Mouse (Mus musculus): ENCODE results near the gene Scpep1. TPM values are rescaled to one million over a fixed set of nuclear protein-coding genes. Genes with fewer than 3 reads are reported as not detected.
"Not testable (repeated sequence)": the region's sequence is repeated elsewhere in the genome, so short reads cannot be mapped to it uniquely, and the experiment has no call there.

The Scpep1 gene
- polyA plus RNA-seq, 1 experiment from 2014 or later = 168 TPM

- no peak for ATAC-seq
- Histone ChIP-seq H3K27ac (ENCODE audit: low read length) (no peak overlapping the region), H3K9me3 (ENCODE audit: control insufficient read depth, low read length) (no peaks in the 10 kb centered on the region), H3K4me2 (ENCODE audit: low read depth, low read length) (no peak overlapping the region), H3K9ac (ENCODE audit: low read depth, low read length) (no peak overlapping the region), H3K4me1 (ENCODE audit: control insufficient read depth, insufficient read depth, low read length) (no peaks in the 10 kb centered on the region), H3K36me3 (ENCODE audit: control insufficient read depth, insufficient read depth, low read length) (no peaks in the 10 kb centered on the region), H3K4me3 (ENCODE audit: low read length) (no peak overlapping the region), H3K27me3 (replicated peaks; ENCODE audit: control insufficient read depth, insufficient read depth, low read length) (no peaks in the 10 kb centered on the region)
- 93% methylated on average over 7 of the region's 7 CpGs for WGBS
These were observed 47.4 kb downstream of the Scpep1 start for GRCm38 (mm10) chr11:88907886-88908285.

- Histone ChIP-seq H3K27ac (ENCODE audit: low read length) (no peak overlapping the region), H3K4me1 (ENCODE audit: control insufficient read depth, insufficient read depth, low read length) (no peaks in the 10 kb centered on the region), H3K4me2 (ENCODE audit: low read depth, low read length) (no peak overlapping the region), H3K9ac (ENCODE audit: low read depth, low read length) (no peak overlapping the region), H3K27me3 (replicated peaks; ENCODE audit: control insufficient read depth, insufficient read depth, low read length) (no peaks in the 10 kb centered on the region), H3K4me3 (ENCODE audit: low read length) (no peak overlapping the region), H3K9me3 (ENCODE audit: control insufficient read depth, low read length) (no peaks in the 10 kb centered on the region), H3K36me3 (ENCODE audit: control insufficient read depth, insufficient read depth, low read length) (no peaks in the 10 kb centered on the region)
- WGBS = 32% methylated on average over 2 of the region's 2 CpGs
- no peak for ATAC-seq
These were observed 49.6 kb downstream of the Scpep1 start for GRCm38 (mm10) chr11:88905621-88906020.

GRCm38 (mm10) chr11:88904080-88904479 lies 51.2 kb downstream of the Scpep1 start:
- no peak overlapping the region for H3K4me2 ChIP-seq (ENCODE audit: low read depth, low read length)
- H3K9me3 ChIP-seq (ENCODE audit: control insufficient read depth, low read length) = no peaks in the 10 kb centered on the region
- no peak overlapping the region for H3K4me3 ChIP-seq (ENCODE audit: low read length)
- H3K27me3 ChIP-seq (replicated peaks; ENCODE audit: control insufficient read depth, insufficient read depth, low read length) = no peaks in the 10 kb centered on the region
- no peaks in the 10 kb centered on the region for H3K4me1 ChIP-seq (ENCODE audit: control insufficient read depth, insufficient read depth, low read length)
- no peaks in the 10 kb centered on the region for H3K36me3 ChIP-seq (ENCODE audit: control insufficient read depth, insufficient read depth, low read length)
- 44% methylated on average over 2 of the region's 2 CpGs for WGBS
- ATAC-seq = peak; percentile 84
- no peak overlapping the region for H3K9ac ChIP-seq (ENCODE audit: low read depth, low read length)
- H3K27ac ChIP-seq (ENCODE audit: low read length) = no peak overlapping the region

- 55% methylated on average over 6 of the region's 6 CpGs for WGBS
- Histone ChIP-seq H3K9me3 (ENCODE audit: control insufficient read depth, low read length) (no peaks in the 10 kb centered on the region), H3K4me1 (ENCODE audit: control insufficient read depth, insufficient read depth, low read length) (0 out of 2 replicates have a peak, but pooled peaks cover 1% of the 10 kb centered on the region), H3K36me3 (ENCODE audit: control insufficient read depth, insufficient read depth, low read length) (no peaks in the 10 kb centered on the region), H3K27me3 (replicated peaks; ENCODE audit: control insufficient read depth, insufficient read depth, low read length) (no peaks in the 10 kb centered on the region), H3K27ac (ENCODE audit: low read length) (no peak overlapping the region), H3K9ac (ENCODE audit: low read depth, low read length) (no peak overlapping the region), H3K4me3 (ENCODE audit: low read length) (no peak overlapping the region), H3K4me2 (ENCODE audit: low read depth, low read length) (no peak overlapping the region)
- no peak for ATAC-seq
These were observed 52.5 kb downstream of the Scpep1 start for GRCm38 (mm10) chr11:88902762-88903161.

GRCm38 (mm10) chr11:88901341-88901802 lies 53.9 kb downstream of the Scpep1 start:
- no peaks in the 10 kb centered on the region for H3K9me3 ChIP-seq (ENCODE audit: control insufficient read depth, low read length)
- no peaks in the 10 kb centered on the region for H3K27me3 ChIP-seq (replicated peaks; ENCODE audit: control insufficient read depth, insufficient read depth, low read length)
- H3K4me1 ChIP-seq (ENCODE audit: control insufficient read depth, insufficient read depth, low read length) = 0 out of 2 replicates have a peak, but pooled peaks cover 4% of the 10 kb centered on the region
- no peak overlapping the region for H3K9ac ChIP-seq (ENCODE audit: low read depth, low read length)
- ATAC-seq = no peak
- H3K27ac ChIP-seq (ENCODE audit: low read length) = no peak overlapping the region
- H3K4me2 ChIP-seq (ENCODE audit: low read depth, low read length) = no peak overlapping the region
- H3K36me3 ChIP-seq (ENCODE audit: control insufficient read depth, insufficient read depth, low read length) = no peaks in the 10 kb centered on the region
- WGBS = 65% methylated on average over 7 of the region's 7 CpGs
- no peak overlapping the region for H3K4me3 ChIP-seq (ENCODE audit: low read length)

GRCm38 (mm10) chr11:88899561-88899960 lies 55.7 kb downstream of the Scpep1 start:
- Histone ChIP-seq H3K9ac (ENCODE audit: low read depth, low read length) (no peak overlapping the region), H3K4me3 (ENCODE audit: low read length) (no peak overlapping the region), H3K4me2 (ENCODE audit: low read depth, low read length) (no peak overlapping the region), H3K4me1 (ENCODE audit: control insufficient read depth, insufficient read depth, low read length) (0 out of 2 replicates have a peak, but pooled peaks cover 4% of the 10 kb centered on the region), H3K9me3 (ENCODE audit: control insufficient read depth, low read length) (no peaks in the 10 kb centered on the region), H3K36me3 (ENCODE audit: control insufficient read depth, insufficient read depth, low read length) (no peaks in the 10 kb centered on the region), H3K27ac (ENCODE audit: low read length) (no peak overlapping the region), H3K27me3 (replicated peaks; ENCODE audit: control insufficient read depth, insufficient read depth, low read length) (no peaks in the 10 kb centered on the region)
- 90% methylated on average over 6 of the region's 6 CpGs for whole genome bisulfite sequencing
- ATAC-seq = no peak

- ATAC-seq = no peak
- WGBS = 81% methylated on average over 4 of the region's 4 CpGs
- Histone ChIP-seq H3K4me1 (ENCODE audit: control insufficient read depth, insufficient read depth, low read length) (0 out of 2 replicates have a peak, but pooled peaks cover 4% of the 10 kb centered on the region), H3K4me3 (ENCODE audit: low read length) (no peak overlapping the region), H3K27me3 (replicated peaks; ENCODE audit: control insufficient read depth, insufficient read depth, low read length) (no peaks in the 10 kb centered on the region), H3K4me2 (ENCODE audit: low read depth, low read length) (no peak overlapping the region), H3K9me3 (ENCODE audit: control insufficient read depth, low read length) (no peaks in the 10 kb centered on the region), H3K36me3 (ENCODE audit: control insufficient read depth, insufficient read depth, low read length) (no peaks in the 10 kb centered on the region), H3K27ac (ENCODE audit: low read length) (no peak overlapping the region), H3K9ac (ENCODE audit: low read depth, low read length) (no peak overlapping the region)
These were observed 56.9 kb downstream of the Scpep1 start for GRCm38 (mm10) chr11:88898380-88898763.

GRCm38 (mm10) chr11:88897624-88898379 lies 57.5 kb downstream of the Scpep1 start:
- Histone ChIP-seq H3K9ac (ENCODE audit: low read depth, low read length) (peak overlapping the region; percentile 36), H3K27ac (ENCODE audit: low read length) (0 out of 2 replicates have a peak overlapping the region, but pooled peaks have one; percentile 12), H3K4me3 (ENCODE audit: low read length) (peak overlapping the region; percentile 11), H3K36me3 (ENCODE audit: control insufficient read depth, insufficient read depth, low read length) (no peaks in the 10 kb centered on the region), H3K4me2 (ENCODE audit: low read depth, low read length) (peak overlapping the region; percentile 40), H3K27me3 (replicated peaks; ENCODE audit: control insufficient read depth, insufficient read depth, low read length) (no peaks in the 10 kb centered on the region), H3K9me3 (ENCODE audit: control insufficient read depth, low read length) (no peaks in the 10 kb centered on the region), H3K4me1 (ENCODE audit: control insufficient read depth, insufficient read depth, low read length) (0 out of 2 replicates have a peak, but pooled peaks cover 4% of the 10 kb centered on the region)
- WGBS = 36% methylated on average over 15 of the region's 15 CpGs
- ATAC-seq = peak; percentile 46; the same call in 1 of the 2 replicates

GRCm38 (mm10) chr11:88895800-88896232 lies 59.4 kb downstream of the Scpep1 start:
- not testable (repeated sequence) for H3K27me3 ChIP-seq (replicated peaks; ENCODE audit: control insufficient read depth, insufficient read depth, low read length); H3K4me2 ChIP-seq (ENCODE audit: low read depth, low read length)

More at GRCm38 (mm10) chr11:88895800-88896232, 59.4 kb downstream of the Scpep1 start:
- H3K4me3 ChIP-seq (ENCODE audit: low read length) = peak overlapping the region; percentile 36
- not testable (repeated sequence) for H3K9me3 ChIP-seq (ENCODE audit: control insufficient read depth, low read length); H3K9ac ChIP-seq (ENCODE audit: low read depth, low read length); H3K4me1 ChIP-seq (ENCODE audit: control insufficient read depth, insufficient read depth, low read length); ATAC-seq; H3K27ac ChIP-seq (ENCODE audit: low read length); H3K36me3 ChIP-seq (ENCODE audit: control insufficient read depth, insufficient read depth, low read length)
- WGBS = 32% methylated on average over 19 of the region's 39 CpGs

All from intestine, embryonic 16.5 days (tissue).